Mouse (Mus musculus): ENCODE data around the gene Mier2. TPM values are rescaled to one million over a fixed set of nuclear protein-coding genes. Genes with fewer than 3 reads are reported as not detected.

The Mier2 gene
- total and polyA plus RNA-seq, 3 experiments = 22.4 to 30.2 (median 26.7) TPM

GRCm38 (mm10) chr10:79543884-79544597 is 11.0 kb downstream of the Mier2 start:
- Histone ChIP-seq H3K9me3 (replicated peaks; ENCODE audit: low read length) (no peaks in the 10 kb centered on the region), H3K9ac (ENCODE audit: insufficient read depth, low read depth) (no peak overlapping the region), H3K4me2 (ENCODE audit: insufficient read depth, low read depth, poor library complexity, severe bottlenecking) (no peak overlapping the region), H3K27me3 (replicated peaks) (no peaks in the 10 kb centered on the region), H3K4me1 (ENCODE audit: control insufficient read depth in 1 of 2, insufficient read depth in 2 of 2) (peaks cover 0 to 5% of the 10 kb centered on the region in 2 experiments; a peak in 2 of 4 replicates), H3K79me2 (replicated peaks; ENCODE audit: control insufficient read depth, extremely low read depth, insufficient read depth, poor library complexity, severe bottlenecking) (no peaks in the 10 kb centered on the region), H3K27ac (ENCODE audit: insufficient read depth, low read depth) (no peak overlapping the region), H3K36me3 (replicated peaks in 1 of 2; ENCODE audit: control insufficient read depth in 1 of 2, insufficient read depth in 1 of 2, low read length in 1 of 2) (peaks cover 90 to 97% of the 10 kb centered on the region in 2 experiments), H3K4me3 (replicated peaks in 1 of 3; ENCODE audit: low read depth in 2 of 3, low read length in 2 of 3, poor library complexity in 1 of 3) (no peak overlapping the region)
- no peak for DNase-seq (ENCODE audit: extremely low read depth)
- in situ Hi-C loops (cut with MboI; ENCODE audit: low pct_ligation_motif_present, low pct_unique_long_range_greater_than_20kb, low sequenced_read_pairs) = no loop called here
- TF ChIP-seq KAT2A (IDR thresholded peaks at IDR 0.05; ENCODE audit: insufficient replicate concordance, low read length) (no peak), TCF12 (IDR thresholded peaks at IDR 0.05; ENCODE audit: low read depth, low read length) (no peak)
- dilution Hi-C loops (cut with MboI; ENCODE audit: extremely low pct_ligation_motif_present, extremely low pct_unique_long_range_greater_than_20kb, low sequenced_read_pairs) = no loop called here

GRCm38 (mm10) chr10:79542171-79542570 is 12.8 kb downstream of the Mier2 start:
- Histone ChIP-seq H3K79me2 (replicated peaks; ENCODE audit: control insufficient read depth, extremely low read depth, insufficient read depth, poor library complexity, severe bottlenecking) (no peaks in the 10 kb centered on the region), H3K4me3 (replicated peaks in 1 of 3; ENCODE audit: low read depth in 2 of 3, low read length in 2 of 3, poor library complexity in 1 of 3) (no peak overlapping the region), H3K4me2 (ENCODE audit: insufficient read depth, low read depth, poor library complexity, severe bottlenecking) (no peak overlapping the region), H3K36me3 (replicated peaks in 1 of 2; ENCODE audit: control insufficient read depth in 1 of 2, insufficient read depth in 1 of 2, low read length in 1 of 2) (peaks cover 72 to 94% of the 10 kb centered on the region in 2 experiments), H3K9ac (ENCODE audit: insufficient read depth, low read depth) (no peak overlapping the region), H3K27me3 (replicated peaks) (no peaks in the 10 kb centered on the region), H3K4me1 (ENCODE audit: control insufficient read depth in 1 of 2, insufficient read depth in 2 of 2) (peaks cover 0 to 13% of the 10 kb centered on the region in 2 experiments; a peak in 2 of 4 replicates), H3K27ac (ENCODE audit: insufficient read depth, low read depth) (no peak overlapping the region), H3K9me3 (replicated peaks; ENCODE audit: low read length) (no peaks in the 10 kb centered on the region)
- no peak for DNase-seq (ENCODE audit: extremely low read depth)
- dilution Hi-C loops (cut with MboI; ENCODE audit: extremely low pct_ligation_motif_present, extremely low pct_unique_long_range_greater_than_20kb, low sequenced_read_pairs) (no loop called here), in situ Hi-C loops (cut with MboI; ENCODE audit: low pct_ligation_motif_present, low pct_unique_long_range_greater_than_20kb, low sequenced_read_pairs) (no loop called here)
- no peak for TF ChIP-seq CHD2 (IDR thresholded peaks at IDR 0.05; ENCODE audit: low read length)
- TF ChIP-seq MAZ (IDR thresholded peaks at IDR 0.05; ENCODE audit: low read depth, low read length) = no peak
- TF ChIP-seq KAT2A (IDR thresholded peaks at IDR 0.05; ENCODE audit: insufficient replicate concordance, low read length) = no peak
- TF ChIP-seq TBP (conservative IDR thresholded peaks at IDR 0.05; ENCODE audit: low read depth, low read length) = no peak
- no peak for TF ChIP-seq RAD21 (IDR thresholded peaks at IDR 0.05; ENCODE audit: low read depth, low read length)
- no peak for TF ChIP-seq ZC3H11A (IDR thresholded peaks at IDR 0.05; ENCODE audit: low read depth, low read length)
- TF ChIP-seq SMC3 (IDR thresholded peaks at IDR 0.05; ENCODE audit: low read depth, low read length) = no peak
- TF ChIP-seq MXI1 (IDR thresholded peaks at IDR 0.05; ENCODE audit: low read depth, low read length) = no peak
- no peak for TF ChIP-seq USF1 (IDR thresholded peaks at IDR 0.05; ENCODE audit: low read depth, low read length)
- no peak for TF ChIP-seq CHD1 (IDR thresholded peaks at IDR 0.05; ENCODE audit: low read depth, low read length)
- no peak for TF ChIP-seq JUN (IDR thresholded peaks at IDR 0.05; ENCODE audit: insufficient read depth, low read depth, low read length)
- no peak for TF ChIP-seq GABPA (IDR thresholded peaks at IDR 0.05; ENCODE audit: insufficient replicate concordance, low read depth, low read length)
- TF ChIP-seq ETS1 (conservative IDR thresholded peaks at IDR 0.05; ENCODE audit: low read depth, low read length) = no peak
- no peak for TF ChIP-seq MYC (IDR thresholded peaks at IDR 0.05; ENCODE audit: low read depth, low read length)
- TF ChIP-seq USF2 (conservative IDR thresholded peaks at IDR 0.05; ENCODE audit: low read depth, low read length) = no peak
- TF ChIP-seq MAFK (IDR thresholded peaks at IDR 0.05; ENCODE audit: insufficient replicate concordance, low read length) = no peak
- TF ChIP-seq BHLHE40 (IDR thresholded peaks at IDR 0.05; ENCODE audit: low read depth, low read length) = no peak
- no peak for TF ChIP-seq ELF1 (IDR thresholded peaks at IDR 0.05; ENCODE audit: low read depth, low read length)
